In the genomic region with DNA sequence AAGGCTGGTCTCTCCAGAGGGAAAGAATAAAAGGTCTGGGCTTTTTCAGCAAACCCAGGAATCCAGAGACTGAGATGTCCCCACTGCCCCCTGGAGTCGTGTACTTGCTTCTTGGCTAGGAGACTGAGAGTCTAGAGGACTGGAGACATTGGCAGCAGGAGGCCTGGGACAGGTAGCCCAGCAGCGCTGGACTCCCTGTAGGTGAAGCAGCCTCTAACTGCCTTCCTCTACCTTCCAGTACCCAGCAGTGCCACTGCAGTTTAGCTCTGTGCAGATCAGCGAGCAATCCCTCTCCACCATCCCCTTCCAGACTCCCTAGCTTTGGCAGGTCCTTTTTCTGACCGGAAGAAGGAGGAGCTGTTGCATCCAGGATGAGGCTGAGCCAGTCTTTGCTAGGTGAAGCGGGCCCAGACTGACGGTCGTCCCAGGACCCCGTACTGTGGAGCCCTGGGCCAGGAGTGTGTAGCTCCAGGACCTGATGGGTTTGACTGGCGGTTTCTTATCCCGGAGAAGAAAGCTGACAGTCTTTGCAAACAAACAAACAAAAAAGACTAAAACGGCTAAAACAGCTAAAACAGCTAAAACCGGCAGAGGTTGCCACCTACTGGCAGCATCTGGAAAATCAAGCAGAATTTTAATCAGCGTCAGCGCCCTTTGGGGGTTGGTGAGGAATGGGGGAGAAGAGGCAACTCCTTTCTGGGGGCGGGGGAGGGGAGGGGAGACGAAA, we compare ENCODE assay signal across 8 mouse cellular contexts. TPM values are rescaled to one million over a fixed set of nuclear protein-coding genes. Genes with fewer than 3 reads are reported as not detected.
DNase-seq lines count a peak whose midpoint lies in the region; ATAC-seq lines count a peak whose summit lies in the region.

No protein-coding gene starts in this region.

- H3K9ac ChIP-seq in hindbrain, embryonic 14.5 days = peak overlapping the region; percentile 68

- peak overlapping the region; percentile 48 for H3K4me3 ChIP-seq in hindbrain, embryonic 14.5 days (replicated peaks; ENCODE audit: low read length)

- H3K4me2 ChIP-seq in hindbrain, embryonic 14.5 days (replicated peaks) = peak overlapping the region; percentile 59

- no peaks in the 10 kb centered on the region for H3K36me3 ChIP-seq in hindbrain, embryonic 14.5 days (replicated peaks; ENCODE audit: control insufficient read depth, insufficient read depth)

- H3K27ac ChIP-seq in hindbrain, embryonic 14.5 days = peak overlapping the region; percentile 78

- no peaks in the 10 kb centered on the region for H3K9me3 ChIP-seq in hindbrain, embryonic 14.5 days (ENCODE audit: control insufficient read depth, low read length)

- no peaks in the 10 kb centered on the region for H3K27me3 ChIP-seq in hindbrain, embryonic 14.5 days (ENCODE audit: control insufficient read depth, insufficient read depth, low read length)

- H3K4me1 ChIP-seq in hindbrain, embryonic 14.5 days (replicated peaks; ENCODE audit: control insufficient read depth, insufficient read depth, low read length) = peaks cover 5% of the 10 kb centered on the region; the same call in 1 of the 2 replicates

- DNase-seq in R1 (ENCODE audit: low read depth, low spot score) = peak; percentile 64
- DNase-seq in cerebellum, postnatal 10 days = peak; percentile 68 to 78
- peak; percentile 21 to 39 for DNase-seq in frontal cortex, postnatal 25 days (ENCODE audit: low spot score in 2 of 2)
- peak; percentile 84 for DNase-seq in hindbrain, embryonic 14.5 days (ENCODE audit: low spot score)
- peak; percentile 55 to 61 for DNase-seq in layer of hippocampus, postnatal 25 days (ENCODE audit: extremely low spot score in 1 of 2, low spot score in 1 of 2)
- peak; percentile 41 for DNase-seq in lung, postnatal 25 days (ENCODE audit: low spot score)
- peak; percentile 81 for DNase-seq in retina, postnatal 1 day
- DNase-seq in urinary bladder, postnatal 14 days (ENCODE audit: low spot score) = peak; percentile 37

- peak; percentile 92 for ATAC-seq in hindbrain, embryonic 14.5 days (ENCODE audit: low FRiP score)

- 1% methylated on average over 16 of the region's 16 CpGs for WGBS in hindbrain, embryonic 14.5 days

RNA-seq across cellular contexts. Expression of a gene that starts 32.7 kb away (rescaled TPM):
- polyA plus RNA-seq in hindbrain, embryonic 14.5 days (2014; fragmentation: Nextera tagmentation; extraction: Ambion mirVana) = 28.4 and 28.7 TPM in 2 replicates
- 10 to 100 TPM; 63.8 to 78.2 TPM for total RNA-seq in layer of hippocampus, postnatal 25 days (2021)

Comparison
In these comparisons a context has a peak if more than half of its experiments do, and no peak if none do; other contexts are left out.
1. Peak in every context shown above with its lines: DNase-seq, ATAC-seq, H3K4me3 ChIP-seq and H3K27ac ChIP-seq.
2. DNase-seq: peak in every context shown above with its lines; median percentile 84 in hindbrain, embryonic 14.5 days; 81 in retina, postnatal 1 day; 73 in cerebellum, postnatal 10 days; 64 in R1; 58 in layer of hippocampus, postnatal 25 days; 41 in lung, postnatal 25 days; 37 in urinary bladder, postnatal 14 days; 30 in frontal cortex, postnatal 25 days.